In the genomic region with DNA sequence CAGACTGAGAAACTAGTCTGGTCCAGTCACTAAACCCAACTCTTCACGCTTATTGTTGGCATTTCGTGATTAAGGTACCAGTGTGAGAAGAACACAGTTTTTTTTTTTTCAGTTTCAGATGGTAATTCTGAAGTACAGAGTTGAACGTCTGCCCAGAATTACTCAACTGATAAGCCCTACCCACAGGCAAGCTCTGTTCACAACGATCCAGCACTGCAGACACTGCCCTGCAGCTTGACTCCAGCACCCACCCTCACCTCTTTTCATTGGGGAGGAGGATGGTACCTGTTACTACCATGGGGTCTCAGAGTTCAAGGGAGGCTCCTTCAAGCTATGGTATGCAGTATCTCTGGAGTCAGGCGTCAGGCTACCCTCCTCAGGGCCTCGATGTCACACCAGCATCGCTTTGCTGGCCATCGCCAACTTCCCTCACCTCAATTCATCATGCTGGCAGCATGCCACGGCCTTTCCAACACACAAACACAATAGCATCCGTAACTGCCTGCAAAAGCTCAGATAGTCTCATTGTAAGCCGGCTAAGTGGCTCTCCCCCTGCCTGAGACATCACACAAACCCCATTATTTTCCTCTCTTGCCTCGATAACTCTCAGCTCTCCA, we compare ENCODE assay signal across 10 mouse cellular contexts.
DNase-seq lines count a peak whose midpoint lies in the region; ATAC-seq and TF ChIP-seq lines count a peak whose summit lies in the region.
"Had no signal": no experiment of that assay in that cellular context is flagged by ENCODE, and none has a peak within 500 bp of the region (broad histone marks: within the 10 kb centered on the region; RNA-seq: fewer than 3 reads in every experiment).

No protein-coding gene starts in this region.

- DNase-seq in layer of hippocampus, adult 2 months (ENCODE audit: low spot score in 2 of 2): no peak
- no peak for DNase-seq in layer of hippocampus, postnatal 10 days (ENCODE audit: low spot score in 2 of 2)
- no peak for DNase-seq in stomach, postnatal 0 days (ENCODE audit: low spot score)
- DNase-seq in liver: no peak
- no peak for DNase-seq in spleen, adult 12 weeks (ENCODE audit: low spot score)

- H3K4me2 ChIP-seq in forebrain, embryonic 12.5 days: no peak overlapping the region
- no peak overlapping the region for H3K4me2 ChIP-seq in forebrain, embryonic 16.5 days (ENCODE audit: low read length)
- no peak overlapping the region for H3K4me2 ChIP-seq in stomach, embryonic 15.5 days
- H3K4me2 ChIP-seq in stomach, postnatal 0 days (replicated peaks; ENCODE audit: low read depth): no peak overlapping the region
- H3K4me2 ChIP-seq: embryonic facial prominence, embryonic 12.5 days; intestine, embryonic 15.5 days had no signal

- no peak for TF ChIP-seq CTCF in layer of hippocampus, adult 2 months (conservative IDR thresholded peaks at IDR 0.05)
- TF ChIP-seq CTCF in stomach, postnatal 0 days (IDR thresholded peaks at IDR 0.05; ENCODE audit: low read depth): no peak

- no peak overlapping the region for H3K9ac ChIP-seq in forebrain, embryonic 12.5 days
- no peak overlapping the region for H3K9ac ChIP-seq in forebrain, embryonic 16.5 days (replicated peaks; ENCODE audit: low read depth, low read length)
- no peak overlapping the region for H3K9ac ChIP-seq in stomach, embryonic 15.5 days
- no peak overlapping the region for H3K9ac ChIP-seq in stomach, postnatal 0 days (ENCODE audit: low read length)
- H3K9ac ChIP-seq: embryonic facial prominence, embryonic 12.5 days; intestine, embryonic 15.5 days had no signal

- no peak overlapping the region for H3K27ac ChIP-seq in forebrain, embryonic 12.5 days
- no peak overlapping the region for H3K27ac ChIP-seq in forebrain, embryonic 16.5 days (ENCODE audit: low read length)
- H3K27ac ChIP-seq in layer of hippocampus, adult 2 months: peak overlapping the region; percentile 69
- no peak overlapping the region for H3K27ac ChIP-seq in stomach, embryonic 15.5 days
- H3K27ac ChIP-seq in stomach, postnatal 0 days (replicated peaks): no peak overlapping the region
- H3K27ac ChIP-seq: embryonic facial prominence, embryonic 12.5 days; intestine, embryonic 15.5 days had no signal

- ATAC-seq in forebrain, embryonic 12.5 days (ENCODE audit: low FRiP score): 0 out of 2 replicates have a peak, but pooled peaks have one; percentile 30
- no peak for ATAC-seq in forebrain, embryonic 16.5 days
- 0 out of 2 replicates have a peak, but pooled peaks have one; percentile 53 for ATAC-seq in stomach, embryonic 15.5 days (ENCODE audit: insufficient read depth, low FRiP score, low read depth)
- no peak for ATAC-seq in stomach, postnatal 0 days (ENCODE audit: low FRiP score, low TSS enrichment)
- ATAC-seq: intestine, embryonic 15.5 days had no signal

- H3K36me3 ChIP-seq in forebrain, embryonic 12.5 days (replicated peaks): no peaks in the 10 kb centered on the region
- H3K36me3 ChIP-seq in forebrain, embryonic 16.5 days (ENCODE audit: control insufficient read depth, insufficient read depth): peaks cover 3% of the 10 kb centered on the region; the same call in 1 of the 2 replicates
- H3K36me3 ChIP-seq in stomach, embryonic 15.5 days: no peaks in the 10 kb centered on the region
- no peaks in the 10 kb centered on the region for H3K36me3 ChIP-seq in stomach, postnatal 0 days (ENCODE audit: control insufficient read depth, insufficient read depth, low read length)
- H3K36me3 ChIP-seq: embryonic facial prominence, embryonic 12.5 days; intestine, embryonic 15.5 days had no signal

- WGBS in forebrain, embryonic 12.5 days: 43% methylated on average over 12 of the region's 12 CpGs
- WGBS in forebrain, embryonic 16.5 days: 14% methylated on average over 12 of the region's 12 CpGs
- 44% methylated on average over 12 of the region's 12 CpGs for WGBS in stomach, embryonic 15.5 days
- 35% methylated on average over 12 of the region's 12 CpGs for WGBS in stomach, postnatal 0 days

- no peak overlapping the region for H3K4me3 ChIP-seq in forebrain, embryonic 12.5 days (replicated peaks)
- H3K4me3 ChIP-seq in forebrain, embryonic 16.5 days (replicated peaks; ENCODE audit: low read length): no peak overlapping the region
- H3K4me3 ChIP-seq in layer of hippocampus, adult 2 months: no peak overlapping the region
- H3K4me3 ChIP-seq in stomach, embryonic 15.5 days (replicated peaks): no peak overlapping the region
- no peak overlapping the region for H3K4me3 ChIP-seq in stomach, postnatal 0 days (ENCODE audit: low read depth, low read length)
- H3K4me3 ChIP-seq: embryonic facial prominence, embryonic 12.5 days; intestine, embryonic 15.5 days had no signal

- no peak for TF ChIP-seq EP300 in stomach, postnatal 0 days (optimal IDR thresholded peaks at IDR 0.05)

- no peaks in the 10 kb centered on the region for H3K27me3 ChIP-seq in forebrain, embryonic 12.5 days
- no peaks in the 10 kb centered on the region for H3K27me3 ChIP-seq in forebrain, embryonic 16.5 days (replicated peaks; ENCODE audit: control insufficient read depth, insufficient read depth, low read length)
- no peaks in the 10 kb centered on the region for H3K27me3 ChIP-seq in stomach, embryonic 15.5 days (replicated peaks)
- H3K27me3 ChIP-seq in stomach, postnatal 0 days (ENCODE audit: control insufficient read depth, insufficient read depth, low read length): no peaks in the 10 kb centered on the region
- H3K27me3 ChIP-seq: embryonic facial prominence, embryonic 12.5 days; intestine, embryonic 15.5 days had no signal

- H3K9me3 ChIP-seq in forebrain, embryonic 12.5 days: no peaks in the 10 kb centered on the region
- H3K9me3 ChIP-seq in forebrain, embryonic 16.5 days (ENCODE audit: control insufficient read depth, low read length): no peaks in the 10 kb centered on the region
- H3K9me3 ChIP-seq in stomach, embryonic 15.5 days: no peaks in the 10 kb centered on the region
- H3K9me3 ChIP-seq in stomach, postnatal 0 days (ENCODE audit: control insufficient read depth, low read length): no peaks in the 10 kb centered on the region
- H3K9me3 ChIP-seq: embryonic facial prominence, embryonic 12.5 days; intestine, embryonic 15.5 days had no signal

- peaks cover 12% of the 10 kb centered on the region for H3K4me1 ChIP-seq in forebrain, embryonic 12.5 days
- H3K4me1 ChIP-seq in forebrain, embryonic 16.5 days (replicated peaks; ENCODE audit: control insufficient read depth, insufficient read depth, low read length): peaks cover 7% of the 10 kb centered on the region
- H3K4me1 ChIP-seq in stomach, embryonic 15.5 days: no peaks in the 10 kb centered on the region
- no peaks in the 10 kb centered on the region for H3K4me1 ChIP-seq in stomach, postnatal 0 days (replicated peaks; ENCODE audit: control insufficient read depth, insufficient read depth)
- H3K4me1 ChIP-seq: embryonic facial prominence, embryonic 12.5 days; intestine, embryonic 15.5 days had no signal

Comparison
In these comparisons a context has a peak if more than half of its experiments do, and no peak if none do; other contexts are left out.
1. ATAC-seq: peak in forebrain, embryonic 12.5 days (single experiment) and stomach, embryonic 15.5 days (single experiment); none in forebrain, embryonic 16.5 days (single experiment) and stomach, postnatal 0 days (single experiment).